Mouse (Mus musculus) bone marrow, adult 2 months (tissue): ENCODE results near the gene Gnb2.

ENCODE experiments used
- CTCF ChIP-seq: fragments of 200-500 bp; IDR thresholded peaks from 2 replicates; pipeline ENCODE4 v1.5.1; 2011; ENCODE audit warnings: low read length, control low read depth; ENCODE audit not compliant: control insufficient read depth, insufficient read depth
- POLR2A ChIP-seq: fragments of 200-500 bp; IDR thresholded peaks from 2 replicates; pipeline ENCODE4 v1.6.1; 2011; ENCODE audit warnings: low read depth, mild to moderate bottlenecking, control low read depth, low read length, borderline replicate concordance; ENCODE audit not compliant: control insufficient read depth

- TF ChIP-seq POLR2A, result no peak
- TF ChIP-seq CTCF, result no peak
These were observed 36.4 kb upstream of the Gnb2 start, which contains the start of gene Tfr2 for GRCm38 (mm10) chr5:137569665-137570064.
